Mouse (Mus musculus) bone marrow macrophage, adult 2 months (primary cell): ENCODE data around the gene Eif3m. TPM values are rescaled to one million over a fixed set of nuclear protein-coding genes. Genes with fewer than 3 reads are reported as not detected.
"Not testable (repeated sequence)": the region's sequence is repeated elsewhere in the genome, so short reads cannot be mapped to it uniquely, and the experiment has no call there.

Source experiments
- H3K27ac ChIP-seq: 2 replicates; pipeline ENCODE4 v1.5.1; 2012; ENCODE audit warnings: low read depth, low read length; ENCODE audit not compliant: insufficient read depth
- H3K4me1 ChIP-seq: 2 replicates; pipeline ENCODE4 v1.6.1; 2012; ENCODE audit warnings: low read length; ENCODE audit not compliant: control insufficient read depth, insufficient read depth
- H3K4me3 ChIP-seq: 2 replicates; pipeline ENCODE4 v1.5.1; 2012; ENCODE audit warnings: mild to moderate bottlenecking, low read length, moderate library complexity; ENCODE audit not compliant: insufficient read depth
- CTCF ChIP-seq: IDR thresholded peaks from 2 replicates; pipeline ENCODE4 v1.5.1; 2012; ENCODE audit warnings: low read depth, mild to moderate bottlenecking, low read length, moderate library complexity
- POLR2A ChIP-seq: IDR thresholded peaks from 2 replicates; pipeline ENCODE4 v1.6.1; 2012; ENCODE audit warnings: mild to moderate bottlenecking, low read depth, low read length, borderline replicate concordance
- polyA plus RNA-seq: library from polyadenylated mRNA; stranded (reverse); fragments of >200 nt; gene quantifications from 2 replicates; pipeline ENCODE4 v1.2.4, GENCODE M21; 2012; ENCODE audit not compliant: missing spikeins, insufficient read depth, insufficient read length

Eif3m gene
- polyA plus RNA-seq, 1 experiment = 158 TPM

GRCm38 (mm10) chr2:105035985-105036384 is 19.1 kb upstream of the Eif3m start:
- Histone ChIP-seq H3K27ac (no peak overlapping the region), H3K4me3 (no peak overlapping the region), H3K4me1 (no peaks in the 10 kb centered on the region)
- TF ChIP-seq POLR2A (no peak), CTCF (no peak)

DNA sequence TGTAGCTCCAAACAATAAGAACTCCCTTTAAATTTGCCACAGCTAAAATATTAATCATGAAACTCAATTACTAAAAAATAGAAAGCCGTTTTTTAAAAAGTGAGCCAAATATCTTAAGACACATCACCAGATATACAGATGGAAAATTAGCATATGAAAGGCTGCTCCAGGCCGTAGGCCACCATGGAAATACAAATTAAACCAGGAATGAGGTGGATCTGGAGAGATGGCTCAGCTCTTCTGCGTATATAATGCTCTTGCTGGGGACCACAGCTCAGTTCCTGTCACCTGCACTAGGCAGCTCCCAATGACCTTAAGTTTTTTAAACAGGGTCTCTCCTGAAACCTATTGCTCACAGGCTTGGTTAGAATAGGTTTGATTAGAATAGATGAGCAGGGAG is 17.2 kb upstream of the Eif3m start:
- no peak overlapping the region for H3K4me3 ChIP-seq
- H3K4me1 ChIP-seq = no peaks in the 10 kb centered on the region
- TF ChIP-seq POLR2A (no peak), CTCF (no peak)
- no peak overlapping the region for H3K27ac ChIP-seq

DNA sequence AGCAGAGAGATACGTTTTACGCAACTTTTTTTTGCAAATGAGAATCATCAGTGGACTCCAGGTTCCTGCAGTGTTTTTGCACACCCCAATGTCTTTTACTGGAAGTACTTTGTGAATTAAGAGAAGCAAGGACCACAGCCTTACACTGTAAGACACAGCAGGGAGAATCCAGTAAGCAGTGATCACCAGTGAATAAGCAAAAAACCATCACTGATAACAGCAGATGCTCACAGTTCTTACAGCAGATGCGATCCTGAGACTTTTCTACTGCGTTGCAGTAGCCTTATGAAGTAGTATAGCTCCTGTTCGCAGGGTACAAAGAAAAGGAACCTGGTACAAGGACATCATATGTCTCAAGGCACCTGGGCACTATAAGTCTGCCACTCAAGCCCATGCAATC is 13.6 kb upstream of the Eif3m start:
- TF ChIP-seq CTCF = no peak
- TF ChIP-seq POLR2A = no peak
- no peak overlapping the region for H3K27ac ChIP-seq
- H3K4me1 ChIP-seq = no peaks in the 10 kb centered on the region
- H3K4me3 ChIP-seq = no peak overlapping the region

- no peak overlapping the region for H3K27ac ChIP-seq
Observed at GRCm38 (mm10) chr2:105028806-105029205, 11.9 kb upstream of the Eif3m start.

DNA sequence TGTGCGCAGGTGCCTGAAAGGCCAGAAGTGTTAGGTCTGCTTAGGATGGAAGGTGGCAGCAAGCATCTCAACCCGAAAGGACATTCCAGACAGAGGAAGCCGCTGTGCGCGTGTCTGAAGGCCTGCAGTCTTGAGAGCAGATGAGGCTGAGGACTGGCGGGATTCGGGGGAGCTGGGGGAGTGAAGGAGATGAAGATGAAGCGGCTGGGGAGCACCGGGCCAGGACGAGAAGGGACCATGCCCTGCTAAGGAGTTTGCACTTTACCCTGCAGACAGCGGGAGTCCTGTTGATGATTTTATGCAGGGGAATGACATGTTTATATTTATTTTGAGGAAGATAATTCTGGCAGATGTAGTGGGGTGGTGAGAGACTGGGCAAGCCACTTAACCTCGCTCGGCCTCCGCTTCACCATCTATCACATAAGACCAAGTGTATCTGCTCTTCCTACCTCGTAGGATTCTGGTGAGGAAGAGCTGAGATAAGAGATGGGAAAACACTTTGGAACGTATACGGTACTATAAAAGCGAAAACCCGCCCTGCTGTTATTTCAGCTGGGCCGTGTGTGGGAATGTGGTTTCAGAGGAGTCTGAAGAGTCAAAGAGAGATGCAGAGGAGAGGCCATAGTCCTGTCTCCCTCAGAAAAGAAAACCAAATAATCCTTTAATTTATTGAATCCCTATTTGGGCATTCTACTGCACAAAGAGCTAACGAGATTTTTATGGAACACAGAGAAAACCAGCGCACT is 10.2 kb upstream of the Eif3m start:
- Histone ChIP-seq H3K4me3 (no peak overlapping the region), H3K27ac (no peak overlapping the region), H3K4me1 (no peaks in the 10 kb centered on the region)
- TF ChIP-seq CTCF = no peak
- no peak for TF ChIP-seq POLR2A

More at GRCm38 (mm10) chr2:105028806-105029205, 11.9 kb upstream of the Eif3m start:
- TF ChIP-seq POLR2A (no peak), CTCF (no peak)
- Histone ChIP-seq H3K4me1 (no peaks in the 10 kb centered on the region), H3K4me3 (no peak overlapping the region)

GRCm38 (mm10) chr2:105025610-105026009 is 8.7 kb upstream of the Eif3m start:
- H3K4me1 ChIP-seq, H3K4me3 ChIP-seq, H3K27ac ChIP-seq: not testable (repeated sequence)

GRCm38 (mm10) chr2:105023815-105024214 is 6.9 kb upstream of the Eif3m start:
- Histone ChIP-seq H3K4me3 (no peak overlapping the region), H3K4me1 (no peaks in the 10 kb centered on the region), H3K27ac (no peak overlapping the region)
- TF ChIP-seq POLR2A = no peak

DNA sequence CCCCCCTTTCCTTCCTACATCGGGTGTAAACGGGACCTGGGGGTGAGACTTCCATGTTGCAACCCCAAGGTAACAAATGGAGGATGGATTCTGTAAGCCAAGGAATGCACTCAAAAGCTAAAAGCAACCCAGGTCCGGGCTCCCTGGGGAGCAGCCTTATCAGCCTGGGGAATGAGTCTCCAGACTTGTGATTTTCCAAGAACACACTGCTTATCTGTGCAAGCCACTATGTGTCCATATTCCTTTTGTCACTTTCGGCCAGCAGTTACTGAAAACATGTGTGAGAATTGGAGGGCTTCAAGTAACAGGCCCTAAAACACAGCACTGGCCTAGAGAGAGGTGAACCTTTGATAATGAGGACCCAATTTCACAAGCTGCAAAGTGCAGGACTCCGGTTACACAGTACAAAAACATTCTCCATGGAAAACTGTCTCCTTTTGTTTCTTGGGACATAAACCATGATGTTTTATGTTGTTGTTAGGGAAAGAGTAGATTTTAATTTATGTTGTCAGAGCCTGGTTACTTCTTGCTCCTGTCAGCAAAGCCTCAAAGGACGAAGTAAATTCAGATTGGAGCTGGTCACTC is 6.2 kb upstream of the Eif3m start:
- no peak for TF ChIP-seq CTCF
- no peaks in the 10 kb centered on the region for H3K4me1 ChIP-seq
- no peak overlapping the region for H3K4me3 ChIP-seq
- no peak overlapping the region for H3K27ac ChIP-seq

DNA sequence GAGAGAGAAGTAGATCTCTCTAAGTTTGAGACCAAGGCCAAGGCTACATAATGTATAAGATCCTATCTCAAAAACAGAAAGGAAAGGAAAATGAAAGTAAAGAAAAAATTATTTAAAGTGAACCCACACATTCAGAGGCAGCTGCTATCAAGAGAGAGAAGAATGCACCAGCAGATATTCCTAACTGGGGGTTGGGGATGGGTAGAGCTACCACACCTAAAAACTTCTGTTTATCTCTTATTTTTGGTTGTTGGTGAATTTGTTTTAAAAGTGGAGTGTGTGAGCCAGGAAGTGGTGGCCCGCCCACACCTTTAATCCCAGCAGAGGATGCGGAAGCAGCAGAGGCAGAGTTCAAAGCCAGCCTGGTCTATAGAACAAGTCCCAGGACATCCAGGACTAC is 5.0 kb upstream of the Eif3m start:
- TF ChIP-seq CTCF = no peak
- TF ChIP-seq POLR2A = no peak
- Histone ChIP-seq H3K4me1 (0 out of 2 replicates have a peak, but pooled peaks cover 3% of the 10 kb centered on the region), H3K4me3 (no peak overlapping the region), H3K27ac (no peak overlapping the region)

- Histone ChIP-seq H3K4me1 (0 out of 2 replicates have a peak, but pooled peaks cover 3% of the 10 kb centered on the region), H3K4me3 (no peak overlapping the region), H3K27ac (no peak overlapping the region)
- TF ChIP-seq POLR2A (no peak), CTCF (no peak)
Observed at GRCm38 (mm10) chr2:105021256-105021655, 4.4 kb upstream of the Eif3m start.
